Mouse (Mus musculus) erythroblast, embryonic 14.5 days (primary cell): Measurements from ENCODE around the gene Clip3.

Experiments used
- GATA1 ChIP-seq: IDR thresholded peaks from 2 replicates; pipeline ENCODE4 v1.6.1; 2012; ENCODE audit warnings: low read length, inconsistent platforms, mixed read lengths
- TAL1 ChIP-seq: IDR thresholded peaks from 3 replicates; pipeline ENCODE4 v1.6.1; 2012; ENCODE audit warnings: low read length, inconsistent platforms, mixed read lengths

DNA sequence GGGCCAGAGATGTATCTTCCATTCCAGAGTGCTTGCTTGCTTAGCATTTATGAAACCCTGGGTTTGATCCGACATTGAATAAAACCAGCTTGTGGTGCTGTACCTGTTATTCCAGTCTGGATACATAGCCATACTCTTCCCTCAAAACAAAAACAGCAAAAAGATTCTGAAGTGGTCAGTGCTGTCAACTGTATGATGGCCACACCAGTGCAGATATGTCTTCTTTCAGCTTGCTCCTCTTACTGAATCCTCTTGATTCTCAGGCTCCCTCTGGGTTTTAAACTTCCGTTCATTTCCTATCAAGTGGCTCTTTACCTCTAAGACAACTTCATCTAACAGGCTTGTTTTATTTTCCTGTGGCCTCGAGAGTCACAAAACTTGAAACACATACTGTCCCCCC is 32.3 kb downstream of the Clip3 start, which contains the start of gene Sdhaf1:
- no peak for TF ChIP-seq TAL1
- no peak for TF ChIP-seq GATA1
